Mouse (Mus musculus) cerebellum, adult (tissue): ENCODE data around the gene Inpp5b.

ENCODE experiments used
- ATAC-seq: cut with Nextera tagmentation; 2 replicates; pipeline ENCODE4 v1.9.2; 2017; ENCODE audit warnings: mild to moderate bottlenecking, moderate library complexity, mixed read lengths; ENCODE audit not compliant: insufficient number of reproducible peaks, low FRiP score, low TSS enrichment

The Inpp5b gene

DNA sequence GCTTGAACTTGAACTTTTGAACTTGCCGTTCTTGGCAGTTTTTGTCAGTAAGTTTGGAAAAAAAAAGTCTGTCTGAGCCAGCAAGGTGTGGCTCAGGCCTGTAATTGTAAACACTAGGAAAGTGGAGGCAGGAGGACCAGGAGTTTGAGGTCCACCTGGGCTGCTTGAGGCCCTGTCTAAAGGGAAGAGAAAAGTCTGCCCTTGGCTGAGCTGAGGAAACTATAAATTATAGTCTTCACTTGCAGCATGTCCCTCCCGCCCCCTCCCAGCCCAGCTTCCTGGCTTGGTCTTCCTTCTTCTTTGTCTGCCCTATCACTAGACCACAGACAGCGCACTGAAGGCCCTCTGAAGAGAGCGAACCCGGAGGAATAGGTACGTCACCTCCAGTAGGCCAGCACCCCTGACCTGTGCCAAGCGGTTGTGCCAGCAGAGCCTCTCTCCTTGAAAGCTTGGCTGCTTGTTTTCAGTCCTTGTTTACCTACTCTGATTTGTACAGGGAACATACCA lies 17.7 kb downstream of the Inpp5b start:
- no peak for ATAC-seq

DNA sequence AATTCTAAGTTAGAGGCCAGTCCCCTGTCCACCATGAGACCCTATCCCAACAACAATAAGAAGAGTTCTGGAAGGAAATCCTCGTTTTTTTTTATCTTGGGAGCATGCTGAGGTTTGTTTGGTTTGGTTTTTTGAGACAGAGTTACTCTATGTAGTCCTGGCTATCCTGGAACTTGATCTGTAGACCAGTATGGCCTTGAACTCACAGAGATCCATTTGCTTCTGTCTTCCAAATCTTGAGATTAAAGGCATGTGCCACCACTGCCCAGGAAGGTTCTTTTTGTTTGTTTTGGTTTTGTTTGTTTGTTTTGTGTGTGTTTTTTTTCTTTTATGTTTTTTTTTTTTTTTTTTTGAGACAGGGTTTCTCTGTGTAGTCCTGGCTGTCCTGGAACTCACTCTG lies 19.6 kb downstream of the Inpp5b start:
- ATAC-seq: no peak

DNA sequence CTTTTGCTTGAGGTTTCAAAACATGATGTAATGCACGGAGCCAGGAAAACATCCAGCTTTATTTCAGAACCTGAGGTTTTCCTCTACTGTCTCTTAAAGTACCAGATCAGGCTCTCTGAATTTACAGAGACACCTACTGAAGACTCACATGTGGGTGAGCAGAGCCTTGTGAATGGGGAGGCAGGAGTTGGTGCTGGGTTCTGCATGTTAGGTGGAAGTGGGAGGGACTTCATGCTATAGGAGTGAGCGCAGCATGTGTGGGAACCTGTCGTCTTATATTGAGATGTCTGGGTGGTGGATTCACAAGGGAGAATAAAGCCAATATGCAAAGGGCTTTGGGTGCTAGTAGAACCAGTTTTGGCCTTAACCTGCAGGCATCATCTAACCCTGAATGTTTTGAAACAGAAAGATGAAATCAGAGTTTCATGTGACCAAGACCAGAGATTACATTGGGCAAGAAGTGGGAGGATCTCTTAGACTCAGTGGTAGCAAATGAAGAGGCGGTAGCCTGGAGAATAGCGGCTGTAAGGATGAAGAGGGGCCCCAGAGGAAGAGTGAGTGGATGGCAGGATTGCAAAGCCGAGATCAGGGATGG lies 21.3 kb downstream of the Inpp5b start:
- no peak for ATAC-seq

DNA sequence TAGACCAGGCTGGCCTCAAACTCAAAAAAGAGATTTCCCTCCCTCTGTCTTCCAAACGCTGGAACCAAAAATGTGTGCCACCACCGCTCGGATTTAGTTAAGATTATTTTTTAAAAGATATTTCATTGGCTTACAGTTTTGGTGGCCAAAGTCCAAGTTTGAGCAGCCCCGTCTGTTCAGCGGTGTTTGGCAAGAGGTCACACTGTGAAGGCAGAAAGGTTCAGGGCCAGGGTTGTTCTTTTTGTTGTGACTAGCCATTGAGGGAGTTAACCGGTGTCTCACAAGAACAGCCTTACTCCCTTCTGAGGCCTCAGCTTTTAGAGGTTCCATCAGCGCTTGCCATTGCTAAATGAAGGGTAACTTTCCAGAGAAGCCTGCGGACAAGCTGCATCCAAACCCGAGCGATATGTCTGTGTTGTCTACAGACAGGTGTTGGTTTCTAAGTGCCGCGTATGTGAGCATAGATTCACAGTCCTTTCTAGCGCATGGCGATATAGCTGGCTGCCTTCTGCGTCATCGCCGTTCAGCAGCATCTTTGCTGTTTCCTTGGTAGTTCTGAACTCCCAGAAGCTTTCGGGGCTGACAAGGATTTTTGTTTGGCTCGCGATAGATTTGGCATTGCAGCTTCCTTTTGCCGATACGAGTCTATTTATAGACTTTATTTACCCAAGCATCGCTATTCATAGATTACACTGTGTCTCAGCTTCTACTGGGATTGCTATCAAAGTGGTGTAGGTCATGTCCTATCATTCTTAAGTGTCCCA lies 24.3 kb downstream of the Inpp5b start:
- ATAC-seq: no peak

DNA sequence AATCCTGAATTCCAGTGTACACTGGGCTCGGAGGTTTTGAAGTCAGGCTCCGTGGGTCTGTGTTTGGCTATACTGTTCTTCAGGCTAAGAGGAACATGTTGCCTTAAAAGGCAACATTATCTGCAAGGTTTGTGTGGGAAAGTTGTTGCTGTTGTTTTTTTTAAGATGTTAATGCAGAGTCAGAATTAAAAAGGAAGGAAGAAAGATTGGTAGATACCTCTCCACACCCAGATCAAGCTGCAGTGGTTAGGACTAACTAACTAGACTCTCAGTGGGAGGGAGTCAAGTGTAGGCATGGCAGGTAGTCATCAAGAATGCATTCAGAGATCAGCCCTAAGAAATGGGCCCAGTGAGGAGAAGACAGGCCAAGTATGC lies 24.9 kb downstream of the Inpp5b start:
- ATAC-seq: no peak

DNA sequence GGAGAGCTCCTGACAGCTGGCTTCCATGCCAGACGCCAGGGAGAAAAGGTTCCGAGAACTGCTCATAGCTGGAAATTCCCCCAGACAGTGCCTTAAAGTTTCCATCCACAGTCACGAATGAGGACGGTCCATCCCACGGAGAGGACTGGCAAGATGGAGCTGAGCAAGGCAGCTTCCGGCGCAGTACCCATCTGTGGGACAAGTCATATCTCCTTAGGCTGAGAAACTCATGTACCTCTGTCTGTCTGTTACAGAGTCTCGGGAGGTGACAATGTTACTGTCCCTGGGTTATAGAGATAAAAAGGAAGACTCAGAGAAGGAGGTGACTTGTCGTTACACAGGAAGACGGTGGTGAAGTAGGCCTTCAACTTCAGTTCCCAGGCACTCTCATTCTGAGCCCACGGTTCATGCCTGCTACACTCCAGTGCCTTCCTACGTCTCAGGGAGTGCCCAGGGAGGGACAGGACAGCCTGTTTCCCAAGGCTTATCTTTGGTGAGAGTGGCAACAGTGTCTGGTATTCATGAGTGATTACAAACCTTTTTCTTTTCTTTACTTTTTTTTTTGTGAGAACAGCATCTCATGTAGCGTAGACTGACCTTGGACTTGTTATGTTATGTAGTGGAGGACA lies 27.4 kb downstream of the Inpp5b start:
- ATAC-seq: no peak

DNA sequence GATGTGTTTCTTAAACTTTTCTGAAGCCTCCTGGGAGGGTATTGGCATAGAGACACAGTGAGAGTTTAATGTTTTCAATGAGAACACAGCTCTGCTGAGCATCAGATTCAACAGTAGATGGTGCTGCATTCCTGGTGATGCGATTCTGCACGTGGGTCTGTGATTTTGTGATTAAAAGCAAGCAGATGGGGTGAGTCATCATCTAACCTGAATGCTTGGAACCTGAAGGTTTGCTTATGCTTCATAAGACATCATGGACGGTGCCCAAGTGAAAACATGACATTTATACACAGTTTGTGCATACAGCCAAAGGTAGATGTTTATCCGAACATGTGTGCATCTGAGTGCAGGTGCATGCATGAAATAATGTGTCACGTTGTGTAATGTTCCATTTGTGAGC lies 29.0 kb downstream of the Inpp5b start:
- ATAC-seq: peak; percentile 63; the same call in 1 of the 2 replicates

DNA sequence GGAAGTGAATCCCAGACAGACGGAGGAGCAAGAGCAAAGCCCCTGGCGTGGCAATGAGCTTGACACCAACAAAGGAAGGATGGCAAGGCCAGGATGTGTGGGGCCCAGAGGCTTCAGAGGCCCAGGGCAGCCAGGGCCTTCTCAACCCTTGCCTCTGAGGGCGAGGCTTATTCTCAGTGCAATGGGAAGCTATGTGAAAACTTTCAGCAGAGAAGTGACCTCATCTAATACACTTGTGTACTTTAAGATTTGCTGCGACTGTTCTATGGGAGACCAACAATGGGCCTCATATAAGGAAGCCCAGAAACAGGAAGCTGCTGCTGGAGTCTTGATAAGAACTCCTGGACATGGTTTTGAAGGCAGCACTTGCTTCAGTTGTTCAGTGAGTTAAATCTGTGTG lies 30.5 kb downstream of the Inpp5b start:
- ATAC-seq: no peak

DNA sequence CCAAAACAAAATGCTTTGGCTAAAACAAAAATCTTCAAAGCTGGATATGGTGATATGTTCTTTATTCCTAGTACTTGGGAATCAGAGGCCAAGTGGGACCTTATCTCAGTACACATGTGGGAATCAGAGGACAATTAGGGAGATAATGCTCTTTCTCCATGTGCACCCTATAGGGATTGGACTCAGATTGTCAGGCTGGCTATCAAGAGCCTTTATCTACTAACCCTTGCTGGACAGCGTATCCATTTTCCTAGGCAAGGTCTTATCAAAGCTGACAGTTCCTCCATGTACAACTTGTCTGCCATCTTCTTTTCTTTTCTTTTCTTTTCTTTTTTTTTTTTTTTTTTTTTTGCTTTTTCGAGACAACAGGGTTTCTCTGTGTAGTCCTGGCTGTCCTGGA lies 31.8 kb downstream of the Inpp5b start:
- no peak for ATAC-seq

DNA sequence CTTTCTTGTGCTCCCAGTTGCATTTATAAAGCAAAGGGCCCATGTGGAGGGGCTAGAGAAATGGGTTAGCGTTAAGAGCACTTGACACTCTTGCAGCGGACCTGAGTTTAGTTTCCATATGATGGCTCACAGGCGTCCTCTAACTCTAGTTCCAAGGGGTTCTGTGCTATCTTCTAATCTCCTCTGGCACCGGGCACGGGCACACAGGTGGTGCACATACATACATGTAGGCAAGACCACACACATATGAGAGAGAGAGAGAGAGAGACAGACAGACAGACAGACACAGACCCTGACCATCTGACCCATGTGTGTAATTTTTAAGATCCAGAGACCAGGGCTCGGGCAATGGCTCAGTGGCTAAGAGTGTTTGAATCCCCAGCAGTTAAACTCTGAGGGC lies 32.3 kb downstream of the Inpp5b start:
- ATAC-seq: no peak

DNA sequence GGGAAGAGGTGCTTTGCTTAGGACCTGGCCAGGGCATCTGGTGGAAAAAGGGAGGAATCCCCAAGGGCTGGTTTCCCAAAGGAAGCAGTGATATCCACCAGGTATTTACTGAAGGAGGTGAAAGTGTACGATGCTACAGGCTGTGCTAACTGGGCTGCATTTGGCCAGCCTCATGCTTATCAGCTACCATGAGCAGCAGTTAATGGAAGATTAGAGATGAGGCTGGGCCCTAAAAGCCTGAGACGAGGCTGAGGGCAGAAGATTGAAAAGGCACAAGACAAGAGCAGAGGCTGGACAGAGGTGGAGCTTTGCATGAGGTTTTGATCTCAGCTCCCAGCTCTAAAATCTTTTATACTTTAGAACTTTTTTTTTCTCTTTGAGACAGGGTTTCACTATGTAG lies 32.8 kb downstream of the Inpp5b start:
- no peak for ATAC-seq

DNA sequence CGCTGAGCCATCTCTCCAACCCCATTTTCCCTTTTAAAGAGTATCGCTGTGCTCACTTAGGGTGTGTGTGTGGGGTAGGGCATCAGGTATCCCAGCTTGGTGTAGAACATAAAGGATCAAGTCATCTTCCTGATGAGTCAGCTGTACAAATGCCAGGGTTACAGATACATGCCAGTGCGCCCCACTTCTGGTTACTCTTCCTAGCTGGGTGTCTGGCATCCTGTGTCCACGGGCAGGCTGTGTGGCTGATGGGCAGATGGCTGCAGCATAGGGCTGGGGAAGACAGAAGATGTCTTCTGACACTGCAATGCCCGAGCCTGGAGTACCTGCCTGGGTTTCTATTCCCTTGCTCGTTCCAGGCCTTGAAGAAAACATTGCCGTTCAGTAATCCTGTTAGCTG lies 39.7 kb downstream of the Inpp5b start:
- no peak; the same call in 1 of the 2 replicates for ATAC-seq

DNA sequence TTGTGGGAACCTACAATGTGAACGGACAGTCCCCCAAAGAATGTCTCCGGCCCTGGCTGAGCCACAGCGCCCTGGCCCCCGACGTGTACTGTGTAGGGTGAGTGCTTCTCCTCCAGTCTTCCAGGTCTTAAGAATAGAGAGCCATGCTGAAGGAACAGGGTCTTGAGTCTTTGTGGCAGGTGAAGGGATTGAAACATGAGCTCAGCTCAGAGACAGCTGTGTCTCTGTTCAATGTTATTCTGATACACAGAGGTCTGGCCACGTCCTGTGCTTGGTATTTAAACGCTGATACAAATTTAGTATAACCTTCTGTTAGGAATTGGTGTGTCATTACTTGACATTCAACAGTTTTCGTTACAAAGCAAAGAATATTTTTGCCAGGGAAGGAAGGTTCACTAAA lies 40.7 kb downstream of the Inpp5b start:
- ATAC-seq: no peak

DNA sequence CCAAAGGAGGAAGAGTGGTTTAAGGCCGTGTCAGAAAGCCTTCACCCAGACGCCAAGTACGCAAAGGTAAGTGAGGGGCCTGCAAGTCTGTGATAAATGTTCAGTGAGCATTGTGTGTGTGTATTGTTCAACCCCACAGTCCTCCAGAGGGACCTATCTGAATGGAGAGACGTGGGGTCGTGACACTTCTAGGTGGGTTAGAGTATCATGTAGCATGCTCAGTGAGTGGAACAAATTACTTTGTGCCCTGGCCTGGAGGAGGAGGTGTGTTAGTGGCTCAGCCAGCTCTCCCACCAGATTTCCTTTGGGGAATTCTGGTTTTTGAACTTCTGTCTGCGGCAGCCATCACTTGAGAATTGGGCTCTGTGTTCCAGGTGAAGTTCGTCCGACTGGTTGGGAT lies 42.3 kb downstream of the Inpp5b start:
- ATAC-seq: no peak

DNA sequence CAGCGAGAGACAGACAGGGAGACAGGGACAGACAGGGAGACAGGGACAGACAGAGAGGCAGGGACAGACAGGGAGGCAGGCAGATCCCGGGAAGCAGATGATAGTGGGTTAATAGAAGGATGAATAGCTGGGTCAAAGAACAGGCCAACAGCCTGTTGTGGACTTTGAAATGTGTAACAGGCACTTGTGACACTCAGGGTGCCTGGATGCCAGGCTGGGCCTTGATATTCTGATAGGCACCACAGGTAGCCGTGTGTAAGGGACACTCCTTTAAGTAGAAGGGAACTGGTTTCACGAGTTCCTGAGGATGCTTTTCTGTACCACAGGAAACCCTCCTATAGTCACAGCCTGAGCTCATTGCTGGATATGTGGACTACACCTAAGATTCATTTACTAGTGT lies 48.4 kb downstream of the Inpp5b start:
- no peak for ATAC-seq

DNA sequence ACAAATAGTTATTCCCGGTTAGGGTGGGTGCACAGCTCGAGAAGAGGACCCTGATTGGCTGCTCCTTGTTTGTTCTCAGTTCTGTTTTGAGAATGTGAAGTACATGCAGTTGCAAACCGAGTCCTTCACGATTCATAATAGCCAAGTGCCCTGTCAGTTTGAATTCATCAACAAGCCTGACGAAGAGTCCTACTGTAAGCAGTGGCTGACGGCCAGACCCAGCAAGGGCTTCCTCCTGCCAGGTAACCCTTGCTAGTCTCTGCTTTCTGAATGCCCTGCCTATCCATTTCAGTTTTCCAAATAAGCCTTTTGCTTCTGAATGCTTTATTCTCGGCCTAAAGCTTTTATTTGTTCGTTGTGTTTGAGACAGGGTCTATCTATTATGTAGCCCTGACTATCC lies 50.5 kb downstream of the Inpp5b start:
- peak; percentile 70; the same call in 1 of the 2 replicates for ATAC-seq

DNA sequence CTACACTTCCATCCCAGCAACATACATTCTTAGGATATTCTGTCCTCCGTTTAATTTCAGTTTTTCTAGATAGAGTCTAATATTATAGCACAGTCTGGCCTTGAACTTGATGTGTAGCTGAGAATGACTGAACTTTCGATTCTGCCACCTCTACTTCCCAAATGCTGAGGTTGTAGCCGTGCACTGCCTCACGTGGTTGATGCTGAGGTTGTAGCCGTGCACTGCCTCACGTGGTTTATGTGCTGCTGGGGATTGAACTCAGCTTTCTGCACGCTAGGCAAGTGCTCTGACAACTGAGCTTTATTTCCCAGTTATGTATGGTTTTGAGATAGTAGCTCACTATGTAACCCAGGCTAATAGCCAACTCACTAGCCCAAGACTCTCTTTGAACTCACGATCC lies 54.5 kb downstream of the Inpp5b start:
- no peak for ATAC-seq

DNA sequence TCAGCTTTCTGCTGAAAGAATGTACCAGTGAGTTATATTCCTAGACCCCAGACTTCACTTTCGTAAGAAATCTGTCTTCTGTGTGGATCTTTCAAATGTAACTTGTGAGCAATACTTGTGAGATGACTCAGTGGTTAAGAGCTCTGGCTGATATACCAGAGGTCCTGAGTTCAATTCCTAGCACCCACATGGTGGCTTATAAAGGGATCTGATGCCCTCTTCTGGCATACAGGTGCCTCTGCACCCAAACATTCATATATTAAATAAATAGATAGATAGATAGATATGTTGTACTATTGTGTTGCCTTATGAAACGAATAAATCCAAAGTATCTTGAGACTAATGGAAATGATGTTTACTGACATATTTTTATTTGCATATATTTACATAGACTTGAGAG lies 55.3 kb downstream of the Inpp5b start:
- ATAC-seq: no peak

DNA sequence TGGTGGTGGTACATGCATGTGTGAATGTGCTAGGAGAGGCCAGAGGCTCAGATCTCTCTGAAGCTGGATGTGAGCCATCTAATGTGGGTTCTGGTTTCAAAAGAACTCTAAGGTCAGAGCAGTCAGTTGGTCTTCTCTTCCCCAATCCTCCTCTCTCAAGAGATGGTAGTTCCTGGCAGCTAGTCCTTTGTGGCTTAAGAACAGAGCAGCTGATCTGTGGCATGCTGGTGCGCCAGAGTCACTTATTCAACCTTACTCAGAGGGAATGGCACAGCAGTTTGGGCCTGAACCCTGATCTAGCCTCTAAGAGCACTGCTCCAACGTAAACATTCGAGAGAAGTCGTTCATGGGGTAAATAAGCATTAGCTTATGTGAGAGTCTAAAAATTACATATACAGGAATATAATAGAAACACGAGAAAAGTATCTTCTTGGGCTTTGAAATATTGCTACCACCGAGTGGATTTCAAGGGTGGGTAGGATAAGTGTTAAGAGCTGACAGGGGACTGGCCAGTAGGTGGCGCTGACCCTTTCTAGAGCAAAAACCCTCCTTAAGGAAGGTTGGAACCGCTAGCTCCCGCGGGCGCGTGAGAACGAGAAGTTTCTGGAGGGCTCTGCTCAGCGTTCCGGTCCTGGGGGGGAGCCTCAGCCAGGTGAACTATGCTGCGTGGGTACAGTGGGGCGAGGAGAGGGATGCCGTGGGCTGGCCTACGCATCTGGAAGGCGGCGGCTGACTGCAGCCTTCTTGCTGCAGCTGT lies 60.1 kb downstream of the Inpp5b start, which contains the start of gene Mtf1:
TSS of gene Mtf1 (plus strand) at position 553 of the 757 bp plus-strand sequence.
- peak; percentile 64 for ATAC-seq

DNA sequence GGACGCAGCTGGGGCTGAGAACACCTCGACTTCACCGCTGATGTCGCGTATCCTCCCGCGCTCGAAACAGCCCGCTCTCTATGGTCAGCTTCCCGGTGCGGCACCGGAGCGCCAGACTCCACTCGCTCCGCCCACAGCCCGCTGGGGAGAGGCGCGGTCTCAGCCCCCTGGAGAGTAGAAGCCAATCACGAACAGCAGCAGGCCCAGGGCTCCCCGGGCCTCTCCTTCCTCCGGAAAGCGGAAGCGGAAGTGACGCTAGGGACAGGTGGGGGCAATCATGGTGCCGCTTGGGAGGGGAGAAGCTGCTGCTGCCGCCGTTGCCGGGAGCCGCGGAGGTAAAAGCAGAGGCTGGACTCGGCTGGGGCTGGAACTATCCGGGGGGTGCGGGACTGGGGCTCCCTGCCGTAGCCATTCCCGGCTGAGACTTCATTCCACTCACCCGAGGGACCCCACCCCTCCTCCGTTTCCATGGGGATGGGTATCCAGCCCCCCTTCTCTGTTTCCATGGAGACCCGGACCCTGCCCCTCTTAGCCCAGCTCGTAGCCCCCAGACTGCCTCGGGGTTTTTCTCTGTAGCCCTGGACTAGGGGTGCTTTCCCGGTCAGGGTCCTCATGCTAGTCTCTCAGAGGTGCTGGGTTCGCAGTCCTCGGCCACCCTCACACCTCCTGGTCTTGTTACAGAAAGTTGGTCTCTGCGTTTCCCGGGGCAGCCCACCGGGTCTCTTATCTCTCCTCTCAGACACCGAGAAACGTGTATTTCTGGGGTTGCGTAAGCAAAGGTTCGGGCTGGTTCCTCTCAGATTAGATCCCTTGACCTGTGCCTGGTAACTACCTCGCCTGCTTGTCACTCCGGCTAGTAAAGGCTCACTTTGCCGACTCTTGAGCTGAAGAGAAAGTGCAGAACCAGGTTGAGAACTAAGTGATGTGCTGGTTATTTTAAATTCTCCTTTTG lies 60.9 kb downstream of the Inpp5b start:
- peak; percentile 95 for ATAC-seq
